Mouse (Mus musculus): ENCODE data around the gene Vmn1r175.
"Not testable (repeated sequence)": the region's sequence is repeated elsewhere in the genome, so short reads cannot be mapped to it uniquely, and the experiment has no call there.

Gene Vmn1r175

GRCm38 (mm10) chr7:23810543-23810942, at the start of gene Vmn1r175:
Gene Vmn1r175 (minus strand): TSS chr7:23810643.
- not testable (repeated sequence) for DNase-seq (ENCODE audit: low read depth, low spot score)

GRCm38 (mm10) chr7:23837272-23837671, 26.8 kb upstream of the Vmn1r175 start, which contains the start of gene Vmn1r176:
Gene Vmn1r176 (minus strand): TSS chr7:23837372.
- DNase-seq (ENCODE audit: low read depth, low spot score) = not testable (repeated sequence)

GRCm38 (mm10) chr7:23784526-23784925, 25.9 kb downstream of the Vmn1r175 start:
- DNase-seq (ENCODE audit: low read depth, low spot score) = no peak

All from skeletal muscle tissue, adult 2 months (tissue).